Mouse (Mus musculus) forebrain, embryonic 16.5 days (tissue): ENCODE data around the gene Disp2. TPM values are rescaled to one million over a fixed set of nuclear protein-coding genes. Genes with fewer than 3 reads are reported as not detected.

ENCODE experiments used
- ATAC-seq: fragments of 200-750 bp; cut with Nextera tagmentation; 2 replicates; pipeline ENCODE4 v1.8.0; 2017; ENCODE audit warnings: mild to moderate bottlenecking, moderate library complexity
- H3K27ac ChIP-seq: fragments of 300-500 bp; sonication (generic); 2 replicates; pipeline ENCODE4 v1.5.1; 2014; ENCODE audit warnings: low read length, control low read depth
- H3K27me3 ChIP-seq: fragments of 300-500 bp; sonication (generic); replicated peaks from 2 replicates; pipeline ENCODE4 v1.6.1; 2014; ENCODE audit warnings: low read length; ENCODE audit not compliant: control insufficient read depth, insufficient read depth
- H3K36me3 ChIP-seq: fragments of 300-500 bp; sonication (generic); 2 replicates; pipeline ENCODE4 v1.6.1; 2014; ENCODE audit not compliant: control insufficient read depth, insufficient read depth
- H3K4me1 ChIP-seq: fragments of 300-500 bp; sonication (generic); replicated peaks from 2 replicates; pipeline ENCODE4 v1.6.1; 2014; ENCODE audit warnings: low read length; ENCODE audit not compliant: control insufficient read depth, insufficient read depth
- H3K4me2 ChIP-seq: fragments of 300-500 bp; sonication (generic); 2 replicates; pipeline ENCODE4 v1.6.1; 2014; ENCODE audit warnings: mild to moderate bottlenecking, low read length, control low read depth
- H3K4me3 ChIP-seq: fragments of 300-500 bp; sonication (generic); replicated peaks from 2 replicates; pipeline ENCODE4 v1.5.1; 2014; ENCODE audit warnings: mild to moderate bottlenecking, low read length, control low read depth
- H3K9ac ChIP-seq: fragments of 300-500 bp; sonication (generic); replicated peaks from 2 replicates; pipeline ENCODE4 v1.6.1; 2014; ENCODE audit warnings: low read depth, low read length, control low read depth
- H3K9me3 ChIP-seq: fragments of 300-500 bp; sonication (generic); 2 replicates; pipeline ENCODE4 v1.6.1; 2016; ENCODE audit warnings: low read length; ENCODE audit not compliant: control insufficient read depth
- WGBS: fragments of 180-500 bp; shearing (Covaris S2); extraction: QIAGEN DNeasy Blood & Tissue Kit; methylation state at CpG from one replicate; pipeline ENCODE4 v1.1.7; 2014; 5-methylcytosine and 5-hydroxymethylcytosine counted together
- polyA plus RNA-seq: library from polyadenylated mRNA; unstranded; fragments of >200 nt; fragmentation: Nextera tagmentation; extraction: Ambion mirVana; gene quantifications from 2 replicates; pipeline ENCODE4 v1.2.1, GENCODE M21; 2015

The Disp2 gene
- polyA plus RNA-seq, 1 experiment from 2014 or later: 36.9 TPM

GRCm38 (mm10) chr2:118813981-118814836, 34.7 kb downstream of the Disp2 start, which contains the start of gene Knstrn:
TSS of gene Knstrn (plus strand) at chr2:118814003.
- Histone ChIP-seq H3K9ac (peak within 1 kb of the TSS; percentile 64), H3K36me3 (no peaks in the 10 kb centered on the region), H3K4me3 (peak within 1 kb of the TSS; percentile 75), H3K27me3 (no peaks in the 10 kb centered on the region), H3K4me2 (peak within 1 kb of the TSS; percentile 97), H3K4me1 (peaks cover 16% of the 10 kb centered on the region), H3K27ac (no peak within 1 kb of the TSS), H3K9me3 (no peaks in the 10 kb centered on the region)
- peak; percentile 99 for ATAC-seq
- under 1% methylated on average over 49 of the region's 49 CpGs for WGBS

DNA sequence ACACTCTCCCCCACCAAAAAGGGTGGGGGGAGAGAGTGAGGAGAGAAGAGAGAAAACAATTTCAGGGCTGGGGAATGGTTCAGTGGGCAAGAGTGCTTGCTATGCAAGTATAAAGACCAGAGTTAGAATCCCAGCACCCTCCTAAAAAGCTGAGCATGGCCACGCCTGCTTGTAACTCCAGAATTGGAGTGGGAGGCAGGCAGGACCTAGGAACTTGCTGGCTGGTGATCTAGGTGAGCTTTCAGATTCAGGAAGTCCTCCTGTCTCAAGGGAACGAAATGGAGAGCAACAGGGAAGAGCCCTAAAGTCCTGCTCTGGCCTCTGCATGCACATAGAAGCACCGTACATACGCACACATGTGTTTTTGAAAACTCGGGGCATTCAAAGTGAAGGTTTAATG, 43.3 kb downstream of the Disp2 start:
- ATAC-seq: no peak
- no peak overlapping the region for H3K4me3 ChIP-seq
- H3K27ac ChIP-seq: no peak overlapping the region
- 96% methylated on average over 5 of the region's 5 CpGs for WGBS
- no peaks in the 10 kb centered on the region for H3K27me3 ChIP-seq
- no peak overlapping the region for H3K9ac ChIP-seq
- no peaks in the 10 kb centered on the region for H3K4me1 ChIP-seq
- no peak overlapping the region for H3K4me2 ChIP-seq
- H3K36me3 ChIP-seq: no peaks in the 10 kb centered on the region
- no peaks in the 10 kb centered on the region for H3K9me3 ChIP-seq

- H3K4me1 ChIP-seq: no peaks in the 10 kb centered on the region
- ATAC-seq: no peak
- no peak overlapping the region for H3K4me2 ChIP-seq
- H3K4me3 ChIP-seq: no peak overlapping the region
- 97% methylated on average over 4 of the region's 4 CpGs for WGBS
- H3K9ac ChIP-seq: no peak overlapping the region
- H3K27me3 ChIP-seq: no peaks in the 10 kb centered on the region
- H3K27ac ChIP-seq: no peak overlapping the region
- no peaks in the 10 kb centered on the region for H3K9me3 ChIP-seq
- H3K36me3 ChIP-seq: no peaks in the 10 kb centered on the region
These were observed 44.9 kb downstream of the Disp2 start for GRCm38 (mm10) chr2:118824396-118824795.

- Histone ChIP-seq H3K9ac (no peak overlapping the region), H3K4me1 (no peaks in the 10 kb centered on the region), H3K27me3 (no peaks in the 10 kb centered on the region), H3K27ac (no peak overlapping the region), H3K4me2 (no peak overlapping the region), H3K4me3 (no peak overlapping the region), H3K9me3 (no peaks in the 10 kb centered on the region), H3K36me3 (no peaks in the 10 kb centered on the region; the same call in 1 of the 2 replicates)
- WGBS: 96% methylated on average over 5 of the region's 5 CpGs
- ATAC-seq: no peak
These were observed 49.6 kb downstream of the Disp2 start for GRCm38 (mm10) chr2:118829096-118829495.

DNA sequence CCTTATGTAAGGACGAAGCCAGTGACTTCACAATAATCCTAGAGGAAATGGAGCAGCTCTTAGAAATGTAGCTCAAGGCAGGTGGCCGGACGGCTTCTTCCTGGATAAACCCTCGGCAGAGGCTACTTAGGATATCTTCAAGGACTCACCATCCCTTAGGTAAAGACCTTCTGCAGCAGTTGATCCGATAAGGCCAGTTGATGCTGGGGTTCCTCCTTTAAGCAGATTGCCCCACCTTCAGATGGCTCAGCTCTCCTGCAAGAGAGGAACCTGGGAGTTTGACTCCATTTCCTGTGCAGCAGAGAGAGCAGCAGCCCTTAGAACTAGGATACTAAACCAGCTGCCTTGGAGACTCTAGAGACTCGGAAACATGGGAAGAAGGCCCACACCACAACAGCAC, 54.5 kb downstream of the Disp2 start:
- Histone ChIP-seq H3K4me2 (no peak overlapping the region), H3K36me3 (no peaks in the 10 kb centered on the region; the same call in 1 of the 2 replicates), H3K4me1 (no peaks in the 10 kb centered on the region), H3K9ac (no peak overlapping the region), H3K27me3 (no peaks in the 10 kb centered on the region), H3K4me3 (no peak overlapping the region), H3K9me3 (no peaks in the 10 kb centered on the region), H3K27ac (no peak overlapping the region)
- no peak for ATAC-seq
- 94% methylated on average over 6 of the region's 6 CpGs for WGBS

DNA sequence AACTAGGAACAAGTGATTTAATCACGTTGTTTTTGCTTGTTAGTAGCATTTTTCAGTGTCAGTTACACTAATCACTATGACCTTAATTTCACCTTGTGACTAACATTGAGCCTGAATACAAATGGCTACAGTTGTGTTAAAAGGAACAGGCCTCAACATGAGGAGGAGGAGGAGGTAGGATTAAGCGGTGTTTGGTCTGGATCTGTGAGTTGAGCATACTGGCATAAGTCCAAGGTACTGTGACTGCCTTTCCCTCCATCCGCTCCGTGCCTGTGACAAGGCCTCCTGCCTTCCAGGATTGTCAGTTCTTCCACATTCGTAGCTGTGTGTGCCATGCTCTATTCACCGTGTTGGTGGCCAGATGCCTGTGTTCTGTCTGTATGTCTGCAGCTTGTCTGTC, 55.6 kb downstream of the Disp2 start:
- Histone ChIP-seq H3K27me3 (no peaks in the 10 kb centered on the region), H3K36me3 (no peaks in the 10 kb centered on the region; the same call in 1 of the 2 replicates), H3K4me1 (no peaks in the 10 kb centered on the region), H3K9me3 (no peaks in the 10 kb centered on the region), H3K4me2 (no peak overlapping the region), H3K9ac (no peak overlapping the region), H3K4me3 (no peak overlapping the region), H3K27ac (no peak overlapping the region)
- WGBS: 61% methylated on average over 6 of the region's 6 CpGs
- no peak for ATAC-seq

- no peak overlapping the region for H3K4me2 ChIP-seq
- 38% methylated on average over 5 of the region's 5 CpGs for WGBS
These were observed 58.8 kb downstream of the Disp2 start for GRCm38 (mm10) chr2:118838330-118838729.

DNA sequence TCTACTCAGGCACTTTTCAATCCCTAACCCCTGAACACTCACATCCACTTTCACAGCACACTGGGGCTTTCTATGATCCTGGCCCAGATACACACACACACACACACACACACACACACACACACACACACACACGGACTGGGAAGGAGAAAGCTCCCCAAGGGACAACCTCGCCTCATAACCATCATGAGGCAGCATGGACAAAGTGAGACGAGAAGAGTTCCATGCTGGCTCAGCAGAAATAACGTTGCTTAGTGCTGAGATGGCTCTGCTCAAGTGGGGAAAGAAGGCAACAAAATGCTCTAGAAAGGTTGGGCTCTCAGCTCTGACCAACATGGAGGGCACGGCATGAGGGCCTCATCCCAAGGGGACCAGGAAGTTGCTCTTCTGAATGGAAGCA, 61.7 kb downstream of the Disp2 start:
- no peaks in the 10 kb centered on the region for H3K27me3 ChIP-seq
- no peak overlapping the region for H3K9ac ChIP-seq
- H3K36me3 ChIP-seq: no peaks in the 10 kb centered on the region
- peaks cover 1% of the 10 kb centered on the region for H3K4me1 ChIP-seq
- no peak overlapping the region for H3K4me3 ChIP-seq
- ATAC-seq: no peak
- no peak overlapping the region for H3K4me2 ChIP-seq
- H3K9me3 ChIP-seq: no peaks in the 10 kb centered on the region; the same call in 1 of the 2 replicates
- 68% methylated on average over 5 of the region's 5 CpGs for WGBS
- H3K27ac ChIP-seq: no peak overlapping the region

More at GRCm38 (mm10) chr2:118838330-118838729, 58.8 kb downstream of the Disp2 start:
- no peak for ATAC-seq
- Histone ChIP-seq H3K4me3 (no peak overlapping the region), H3K36me3 (no peaks in the 10 kb centered on the region; the same call in 1 of the 2 replicates), H3K27me3 (no peaks in the 10 kb centered on the region), H3K9ac (no peak overlapping the region), H3K9me3 (no peaks in the 10 kb centered on the region), H3K4me1 (no peaks in the 10 kb centered on the region), H3K27ac (no peak overlapping the region)

DNA sequence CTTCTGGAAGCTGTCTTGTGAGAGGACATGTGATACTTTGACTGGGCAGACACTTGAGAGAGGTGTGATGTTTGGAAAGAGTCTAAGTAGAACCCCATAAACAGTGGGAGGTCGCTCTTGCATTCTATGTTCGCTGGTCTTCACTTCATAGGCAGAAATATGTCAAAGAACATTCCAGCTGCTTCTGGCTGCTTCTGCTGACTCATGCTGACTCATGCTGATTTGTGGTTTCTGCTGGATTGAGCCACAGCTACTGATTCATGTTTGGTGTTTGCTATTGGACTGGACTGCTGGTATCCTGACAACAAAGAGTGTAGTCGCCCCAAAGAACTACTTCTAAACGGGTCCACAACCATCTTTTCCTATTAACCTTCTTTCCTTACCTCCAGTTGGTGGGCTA, 62.3 kb downstream of the Disp2 start:
- H3K4me1 ChIP-seq: peaks cover 3% of the 10 kb centered on the region
- ATAC-seq: no peak
- 94% methylated on average over 4 of the region's 4 CpGs for WGBS
- H3K27me3 ChIP-seq: no peaks in the 10 kb centered on the region
- H3K9me3 ChIP-seq: no peaks in the 10 kb centered on the region; the same call in 1 of the 2 replicates
- no peak overlapping the region for H3K4me3 ChIP-seq
- no peaks in the 10 kb centered on the region for H3K36me3 ChIP-seq
- no peak overlapping the region for H3K9ac ChIP-seq
- no peak overlapping the region for H3K4me2 ChIP-seq
- no peak overlapping the region for H3K27ac ChIP-seq
